8 mouse cellular contexts compared by ENCODE assay signal in genomic region chr2:24923561-24923960, GRCm38 (mm10). TPM values are rescaled to one million over a fixed set of nuclear protein-coding genes. Genes with fewer than 3 reads are reported as not detected.
DNase-seq lines count a peak whose midpoint lies in the region; ATAC-seq and TF ChIP-seq lines count a peak whose summit lies in the region.

No protein-coding gene starts in this region.

- H3K27me3 ChIP-seq in kidney, postnatal 0 days (ENCODE audit: insufficient read depth, low read length): no peaks in the 10 kb centered on the region
- no peaks in the 10 kb centered on the region for H3K27me3 ChIP-seq in kidney, embryonic 16.5 days (ENCODE audit: insufficient read depth, low read length)
- H3K27me3 ChIP-seq in G1E (ENCODE audit: insufficient read depth, low read length): no peaks in the 10 kb centered on the region

- no peak overlapping the region for H3K27ac ChIP-seq in kidney, postnatal 0 days
- H3K27ac ChIP-seq in kidney, embryonic 16.5 days (ENCODE audit: low read length): no peak overlapping the region

- H3K9ac ChIP-seq in kidney, postnatal 0 days (ENCODE audit: low read depth, low read length): no peak overlapping the region
- no peak overlapping the region for H3K9ac ChIP-seq in kidney, embryonic 16.5 days (replicated peaks; ENCODE audit: low read length)

- H3K4me2 ChIP-seq in kidney, postnatal 0 days (ENCODE audit: low read length): no peak overlapping the region
- H3K4me2 ChIP-seq in kidney, embryonic 16.5 days (replicated peaks; ENCODE audit: low read depth, low read length): no peak overlapping the region

- ATAC-seq in kidney, postnatal 0 days (replicated peaks; ENCODE audit: low FRiP score, low read depth): no peak
- ATAC-seq in kidney, embryonic 16.5 days (ENCODE audit: low FRiP score, low TSS enrichment): no peak
- no peak for ATAC-seq in G1E (ENCODE audit: extremely low read depth, insufficient number of reproducible peaks, low FRiP score, poor library complexity, severe bottlenecking)
- no peak for ATAC-seq in granulocyte monocyte progenitor cell, adult 5-6 weeks (replicated peaks; ENCODE audit: poor library complexity, severe bottlenecking)
- no peak for ATAC-seq in frontal cortex, adult (ENCODE audit: low TSS enrichment)

- WGBS in kidney, postnatal 0 days: 38% methylated on average over 2 of the region's 2 CpGs
- 59% methylated on average over 2 of the region's 2 CpGs for WGBS in kidney, embryonic 16.5 days

- H3K9me3 ChIP-seq in kidney, postnatal 0 days (replicated peaks; ENCODE audit: low read length): no peaks in the 10 kb centered on the region
- H3K9me3 ChIP-seq in kidney, embryonic 16.5 days (ENCODE audit: low read length): no peaks in the 10 kb centered on the region
- no peaks in the 10 kb centered on the region for H3K9me3 ChIP-seq in G1E (replicated peaks)

- peak; percentile 76 for TF ChIP-seq CTCF in kidney, postnatal 0 days (IDR thresholded peaks at IDR 0.05; ENCODE audit: low read depth)
- 0 out of 2 replicates have a peak, but pooled peaks have one; percentile 14 for TF ChIP-seq CTCF in G1E (IDR thresholded peaks at IDR 0.05; ENCODE audit: low read depth, low read length)

- 0 out of 2 replicates have a peak, but pooled peaks cover 5% of the 10 kb centered on the region for H3K36me3 ChIP-seq in kidney, postnatal 0 days (ENCODE audit: insufficient read depth, low read length)
- H3K36me3 ChIP-seq in kidney, embryonic 16.5 days (ENCODE audit: insufficient read depth, low read length): no peaks in the 10 kb centered on the region
- peaks cover 39% of the 10 kb centered on the region for H3K36me3 ChIP-seq in G1E (replicated peaks)

- no peak overlapping the region for H3K4me3 ChIP-seq in kidney, postnatal 0 days (replicated peaks; ENCODE audit: low read depth, low read length)
- no peak overlapping the region for H3K4me3 ChIP-seq in kidney, embryonic 16.5 days (ENCODE audit: low read length)
- H3K4me3 ChIP-seq in G1E (ENCODE audit: low read depth, low read length): no peak overlapping the region

- peaks cover 13% of the 10 kb centered on the region; the same call in 1 of the 2 replicates for H3K4me1 ChIP-seq in kidney, postnatal 0 days (replicated peaks; ENCODE audit: insufficient read depth, low read length)
- peaks cover 8% of the 10 kb centered on the region for H3K4me1 ChIP-seq in kidney, embryonic 16.5 days (ENCODE audit: insufficient read depth, low read length)
- H3K4me1 ChIP-seq in G1E (ENCODE audit: insufficient read depth, low read depth, low read length): peaks cover 12% of the 10 kb centered on the region

- peak; percentile 22 to 60 for DNase-seq in adrenal gland, postnatal 36 days
- DNase-seq in adrenal gland, adult 2 months: no peak
- peak; percentile 75 for DNase-seq in kidney, postnatal 0 days (ENCODE audit: low spot score)
- no peak for DNase-seq in G1E (ENCODE audit: low spot score)
- peak; percentile 46 to 59 for DNase-seq in kidney, postnatal 36 days

RNA-seq across cellular contexts. Expression of gene Ehmt1, which starts 4.1 kb away (rescaled TPM):
- total RNA-seq in adrenal gland, postnatal 36 days (2021): 10 to 100 TPM; 52.8 to 57.7 TPM
- total RNA-seq in adrenal gland, adult 2 months (2021): 10 to 100 TPM; 43.4 to 59.6 TPM
- polyA plus RNA-seq in adrenal gland, adult 2 months (2012; rRNA removed): 30.0 and 33.5 TPM in 2 replicates
- 47.5 and 58.8 TPM in 2 replicates for polyA plus RNA-seq in kidney, postnatal 0 days (2015; fragmentation: Nextera tagmentation; extraction: Ambion mirVana)
- 87.7 and 91.7 TPM in 2 replicates for polyA plus RNA-seq in kidney, embryonic 16.5 days (2015; fragmentation: Nextera tagmentation; extraction: Ambion mirVana)
- total RNA-seq in G1E (2014; fragmentation: Nextera tagmentation) (59.0 and 94.7 TPM in 2 replicates), G1E (2017) (38.4 and 71.5 TPM in 2 replicates)
- 81.8 and 85.4 TPM in 2 replicates for polyA plus RNA-seq in G1E (2012)
- total RNA-seq in granulocyte monocyte progenitor cell, adult 5-6 weeks (2014; fragmentation: Nextera tagmentation): 61.9 and 82.0 TPM in 2 replicates
- 91.2 and 105 TPM in 2 replicates for total RNA-seq in granulocyte monocyte progenitor cell, adult 5-6 weeks (2017)

RNA-seq across cellular contexts. Expression of gene Arrdc1, which starts 11.5 kb away (rescaled TPM):
- total RNA-seq in adrenal gland, postnatal 36 days (2021): 10 to 100 TPM in 1 of 2 experiments, 1 to 10 TPM in 1; 9.7 to 15.0 TPM
- total RNA-seq in adrenal gland, adult 2 months (2021): 10 to 100 TPM; 12.8 to 15.9 TPM
- 49.2 and 50.6 TPM in 2 replicates for polyA plus RNA-seq in adrenal gland, adult 2 months (2012; rRNA removed)
- 66.3 and 72.3 TPM in 2 replicates for polyA plus RNA-seq in kidney, postnatal 0 days (2015; fragmentation: Nextera tagmentation; extraction: Ambion mirVana)
- polyA plus RNA-seq in kidney, embryonic 16.5 days (2015; fragmentation: Nextera tagmentation; extraction: Ambion mirVana): 63.3 and 63.5 TPM in 2 replicates
- total RNA-seq in G1E (2014; fragmentation: Nextera tagmentation) (21.8 and 41.1 TPM in 2 replicates), G1E (2017) (51.1 and 69.4 TPM in 2 replicates)
- polyA plus RNA-seq in G1E (2012): 45.7 and 51.6 TPM in 2 replicates
- 46.0 and 82.7 TPM in 2 replicates for total RNA-seq in granulocyte monocyte progenitor cell, adult 5-6 weeks (2014; fragmentation: Nextera tagmentation)
- 57.3 and 68.1 TPM in 2 replicates for total RNA-seq in granulocyte monocyte progenitor cell, adult 5-6 weeks (2017)

RNA-seq across cellular contexts. Expression of gene Zmynd19, which starts 26.0 kb away (rescaled TPM):
- 10 to 100 TPM; 25.2 to 29.5 TPM for total RNA-seq in adrenal gland, postnatal 36 days (2021)
- total RNA-seq in adrenal gland, adult 2 months (2021): 10 to 100 TPM; 21.8 to 30.2 TPM
- 3.1 and 3.9 TPM in 2 replicates for polyA plus RNA-seq in adrenal gland, adult 2 months (2012; rRNA removed)
- 11.7 and 12.2 TPM in 2 replicates for polyA plus RNA-seq in kidney, postnatal 0 days (2015; fragmentation: Nextera tagmentation; extraction: Ambion mirVana)
- polyA plus RNA-seq in kidney, embryonic 16.5 days (2015; fragmentation: Nextera tagmentation; extraction: Ambion mirVana): 4.2 and 7.9 TPM in 2 replicates
- 14.8 and 18.0 TPM in 2 replicates for total RNA-seq in G1E (2014; fragmentation: Nextera tagmentation)
- 23.5 and 37.0 TPM in 2 replicates for total RNA-seq in G1E (2017)
- 19.8 and 21.2 TPM in 2 replicates for polyA plus RNA-seq in G1E (2012)
- total RNA-seq in granulocyte monocyte progenitor cell, adult 5-6 weeks (2014; fragmentation: Nextera tagmentation): 18.5 and 26.3 TPM in 2 replicates
- total RNA-seq in granulocyte monocyte progenitor cell, adult 5-6 weeks (2017): 38.6 and 72.0 TPM in 2 replicates

RNA-seq across cellular contexts. Expression of gene Dph7, which starts 38.6 kb away (rescaled TPM):
- 10 to 100 TPM in 1 of 2 experiments, 1 to 10 TPM in 1; 4.6 to 13.2 TPM for total RNA-seq in adrenal gland, postnatal 36 days (2021)
- 10 to 100 TPM in 1 of 2 experiments, 1 to 10 TPM in 1; 6.2 to 16.7 TPM for total RNA-seq in adrenal gland, adult 2 months (2021)
- polyA plus RNA-seq in adrenal gland, adult 2 months (2012; rRNA removed): 8.5 and 9.7 TPM in 2 replicates
- polyA plus RNA-seq in kidney, postnatal 0 days (2015; fragmentation: Nextera tagmentation; extraction: Ambion mirVana): 21.6 and 23.8 TPM in 2 replicates
- polyA plus RNA-seq in kidney, embryonic 16.5 days (2015; fragmentation: Nextera tagmentation; extraction: Ambion mirVana): 29.8 and 32.3 TPM in 2 replicates
- total RNA-seq in G1E (2014; fragmentation: Nextera tagmentation) (22.0 and 25.6 TPM in 2 replicates), G1E (2017) (19.8 and 25.1 TPM in 2 replicates)
- 25.1 and 29.4 TPM in 2 replicates for polyA plus RNA-seq in G1E (2012)
- 24.5 and 25.1 TPM in 2 replicates for total RNA-seq in granulocyte monocyte progenitor cell, adult 5-6 weeks (2014; fragmentation: Nextera tagmentation)
- 21.1 and 23.7 TPM in 2 replicates for total RNA-seq in granulocyte monocyte progenitor cell, adult 5-6 weeks (2017)

RNA-seq across cellular contexts. Expression of gene Mrpl41, which starts 51.3 kb away (rescaled TPM):
- 100 to 1,000 TPM in 1 of 2 experiments, 10 to 100 TPM in 1; 90.9 to 115 TPM for total RNA-seq in adrenal gland, postnatal 36 days (2021)
- 100 to 1,000 TPM; 108 to 118 TPM for total RNA-seq in adrenal gland, adult 2 months (2021)
- 34.9 and 39.4 TPM in 2 replicates for polyA plus RNA-seq in adrenal gland, adult 2 months (2012; rRNA removed)
- 153 and 157 TPM in 2 replicates for polyA plus RNA-seq in kidney, postnatal 0 days (2015; fragmentation: Nextera tagmentation; extraction: Ambion mirVana)
- polyA plus RNA-seq in kidney, embryonic 16.5 days (2015; fragmentation: Nextera tagmentation; extraction: Ambion mirVana): 109 and 118 TPM in 2 replicates
- total RNA-seq in G1E (2014; fragmentation: Nextera tagmentation): 41.6 and 51.5 TPM in 2 replicates
- 128 and 162 TPM in 2 replicates for total RNA-seq in G1E (2017)
- polyA plus RNA-seq in G1E (2012): 25.0 and 55.2 TPM in 2 replicates
- 69.5 and 99.3 TPM in 2 replicates for total RNA-seq in granulocyte monocyte progenitor cell, adult 5-6 weeks (2014; fragmentation: Nextera tagmentation)
- 174 and 218 TPM in 2 replicates for total RNA-seq in granulocyte monocyte progenitor cell, adult 5-6 weeks (2017)

Comparison
In these comparisons a context has a peak if more than half of its experiments do, and no peak if none do; other contexts are left out.
1. DNase-seq: peak in adrenal gland, postnatal 36 days (2 of 2), kidney, postnatal 0 days (single experiment) and kidney, postnatal 36 days (2 of 2); none in adrenal gland, adult 2 months (single experiment) and G1E (single experiment).